Mouse (Mus musculus) megakaryocyte-erythroid progenitor cell, adult 5-6 weeks (primary cell): Measurements from ENCODE around the gene Vps33a. TPM values are rescaled to one million over a fixed set of nuclear protein-coding genes. Genes with fewer than 3 reads are reported as not detected.
"Not testable (repeated sequence)": the region's sequence is repeated elsewhere in the genome, so short reads cannot be mapped to it uniquely, and the experiment has no call there.

Source experiments
- ATAC-seq: replicated peaks from 2 replicates; pipeline ENCODE4 v1.8.0; 2016; ENCODE audit warnings: mild to moderate bottlenecking, inconsistent platforms; ENCODE audit not compliant: severe bottlenecking, poor library complexity, low FRiP score, low TSS enrichment
- total RNA-seq, 2 experiments: library from RNA; stranded (forward) in 1 of 2; stranded (reverse) in 1 of 2; fragments of 200-1000, 215-1000 nt in 1 of 2; fragments of >200 nt in 1 of 2; fragmentation: Nextera tagmentation in 1 of 2; gene quantifications; 2 replicates each; pipeline ENCODE4 v1.2.3; 2014 to 2017

Gene Vps33a
- total RNA-seq, 2 experiments from 2014 or later = 31.6 to 35.7 TPM

GRCm38 (mm10) chr5:123525916-123526495 lies 46.8 kb downstream of the Vps33a start:
- no peak for ATAC-seq

DNA sequence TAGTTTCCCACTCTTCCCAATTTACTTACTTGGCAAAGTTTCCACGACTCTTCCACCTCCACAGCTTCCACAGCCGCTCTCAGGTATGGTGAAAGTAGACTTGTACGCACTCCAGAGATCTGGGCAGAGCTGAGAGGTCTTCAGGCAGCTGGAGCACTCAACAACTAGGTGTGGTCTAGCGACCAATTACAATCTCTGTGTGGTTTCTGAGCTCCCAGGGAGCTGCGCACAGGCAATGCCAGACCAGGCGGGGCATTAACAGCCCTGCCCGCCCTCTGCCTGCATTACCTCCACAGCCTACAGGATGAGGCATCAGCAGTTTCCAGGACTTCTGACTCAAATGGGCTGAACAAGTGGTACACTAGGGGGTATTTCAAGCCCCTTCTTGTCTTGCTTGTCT lies 47.6 kb downstream of the Vps33a start, which contains the start of gene Gm49027:
Gene Gm49027 (minus strand): TSS at position 208 of the 400 bp plus-strand sequence.
- peak; percentile 63 for ATAC-seq

- peak; percentile 72 for ATAC-seq
Observed at GRCm38 (mm10) chr5:123524393-123524750, 48.5 kb downstream of the Vps33a start.

GRCm38 (mm10) chr5:123523692-123524392 lies 49.0 kb downstream of the Vps33a start, which contains the start of gene Diablo:
Gene Diablo, minus strand, starts transcription at chr5:123524176.
- peak; percentile 90 for ATAC-seq

DNA sequence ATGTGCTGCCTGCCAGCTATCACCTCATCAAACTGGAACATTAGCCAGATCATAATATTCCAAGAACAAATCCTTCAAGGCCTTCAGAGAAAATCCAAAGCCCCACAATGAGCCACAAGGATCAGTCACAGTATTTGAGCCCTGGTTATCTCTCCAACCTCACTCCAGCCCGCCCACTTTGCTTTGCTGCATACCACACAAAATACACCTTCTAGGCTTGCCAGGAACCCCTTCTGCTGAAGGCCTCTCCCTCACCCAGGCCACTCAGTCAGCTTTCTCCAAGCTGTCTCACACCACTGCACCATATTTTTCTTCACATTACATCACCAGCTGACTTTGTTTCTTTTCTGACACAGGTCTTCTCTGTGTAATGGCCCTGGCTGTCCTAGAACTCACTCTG lies 50.7 kb downstream of the Vps33a start:
- no peak for ATAC-seq

DNA sequence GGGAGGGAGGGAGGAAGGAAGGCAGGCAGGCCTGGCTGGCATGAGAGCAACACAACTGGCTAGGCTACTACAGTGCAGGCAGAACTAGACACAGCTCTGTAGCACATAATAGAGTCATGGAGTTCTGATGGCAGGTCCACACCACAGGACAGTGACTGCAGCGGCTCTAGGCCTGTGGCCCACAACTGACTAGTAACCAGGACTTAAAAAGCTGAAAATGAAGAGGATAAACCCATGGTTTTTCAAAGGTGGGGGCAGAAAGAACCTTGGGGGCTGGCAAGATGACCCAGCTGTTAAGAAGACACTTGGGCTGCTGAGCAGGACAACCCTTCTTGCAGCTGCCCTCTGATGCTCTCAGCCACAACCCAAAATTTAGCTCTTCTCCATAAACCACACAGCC lies 51.2 kb downstream of the Vps33a start:
- ATAC-seq = no peak

GRCm38 (mm10) chr5:123520666-123521065 lies 52.2 kb downstream of the Vps33a start:
- ATAC-seq = no peak

GRCm38 (mm10) chr5:123514871-123515270 lies 58.0 kb downstream of the Vps33a start:
- ATAC-seq = no peak

DNA sequence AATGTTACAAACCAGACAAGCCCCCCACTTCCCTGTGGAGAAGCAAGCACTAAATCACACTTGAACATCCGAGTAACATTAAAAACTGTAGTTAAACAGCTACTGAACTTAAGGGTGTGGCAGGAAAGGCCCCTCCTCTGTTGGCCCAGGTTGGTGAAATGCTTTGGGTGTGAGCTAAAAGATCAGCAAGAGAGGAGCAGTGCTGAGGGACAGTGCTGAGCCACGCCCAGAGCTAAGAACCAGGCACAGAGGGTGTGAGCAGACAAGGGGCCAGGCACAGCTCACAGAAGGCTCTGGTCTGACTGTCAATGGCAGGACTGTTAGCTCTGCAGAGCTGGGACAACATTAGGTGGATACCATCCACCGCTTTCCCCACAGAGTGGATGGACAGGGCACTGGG lies 60.7 kb downstream of the Vps33a start:
- peak; percentile 85 for ATAC-seq

DNA sequence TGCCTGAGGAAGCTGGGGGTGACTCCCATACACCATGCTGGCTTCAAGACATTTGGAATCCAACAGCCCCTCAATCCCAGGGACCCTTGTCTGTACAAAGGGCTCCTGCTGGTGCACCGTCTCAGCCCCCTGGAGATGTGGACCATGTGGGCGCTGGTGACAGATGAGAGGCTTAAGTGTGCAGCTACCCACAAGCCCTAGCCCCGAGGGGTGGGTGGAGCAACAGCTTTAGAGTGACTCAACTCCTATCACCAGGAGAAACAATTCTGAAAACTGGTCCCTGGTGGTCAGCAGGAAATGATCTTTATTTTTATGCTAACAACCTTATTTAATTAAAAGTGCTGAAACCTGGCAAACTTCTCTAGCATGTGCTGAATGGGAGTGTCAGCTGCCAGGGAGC lies 61.4 kb downstream of the Vps33a start:
- ATAC-seq = not testable (repeated sequence)

DNA sequence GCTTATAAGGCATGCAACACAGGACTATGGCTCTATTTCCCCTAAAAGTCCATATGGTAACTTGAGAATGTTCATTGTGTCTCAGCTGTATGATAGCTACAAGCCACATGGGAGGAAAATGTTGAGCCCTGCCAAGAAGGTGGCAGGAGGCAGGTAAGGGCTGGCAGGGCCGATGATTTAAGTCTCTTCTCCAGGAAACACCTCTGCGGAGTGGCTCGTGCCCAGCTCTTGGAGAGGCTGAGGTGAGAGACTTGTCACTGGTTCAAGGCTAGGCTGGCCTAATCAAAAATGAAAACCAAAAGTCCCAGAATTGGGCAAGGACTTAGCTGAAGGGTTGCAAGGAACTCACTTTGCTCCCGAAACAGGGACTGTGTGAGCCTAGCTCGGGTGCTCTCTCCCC lies 62.7 kb downstream of the Vps33a start, which contains the start of gene B3gnt4:
Gene B3gnt4 (plus strand): TSS at position 301 of the 400 bp plus-strand sequence.
- ATAC-seq = no peak

- no peak for ATAC-seq
Observed at GRCm38 (mm10) chr5:123508921-123509320, 63.9 kb downstream of the Vps33a start.

DNA sequence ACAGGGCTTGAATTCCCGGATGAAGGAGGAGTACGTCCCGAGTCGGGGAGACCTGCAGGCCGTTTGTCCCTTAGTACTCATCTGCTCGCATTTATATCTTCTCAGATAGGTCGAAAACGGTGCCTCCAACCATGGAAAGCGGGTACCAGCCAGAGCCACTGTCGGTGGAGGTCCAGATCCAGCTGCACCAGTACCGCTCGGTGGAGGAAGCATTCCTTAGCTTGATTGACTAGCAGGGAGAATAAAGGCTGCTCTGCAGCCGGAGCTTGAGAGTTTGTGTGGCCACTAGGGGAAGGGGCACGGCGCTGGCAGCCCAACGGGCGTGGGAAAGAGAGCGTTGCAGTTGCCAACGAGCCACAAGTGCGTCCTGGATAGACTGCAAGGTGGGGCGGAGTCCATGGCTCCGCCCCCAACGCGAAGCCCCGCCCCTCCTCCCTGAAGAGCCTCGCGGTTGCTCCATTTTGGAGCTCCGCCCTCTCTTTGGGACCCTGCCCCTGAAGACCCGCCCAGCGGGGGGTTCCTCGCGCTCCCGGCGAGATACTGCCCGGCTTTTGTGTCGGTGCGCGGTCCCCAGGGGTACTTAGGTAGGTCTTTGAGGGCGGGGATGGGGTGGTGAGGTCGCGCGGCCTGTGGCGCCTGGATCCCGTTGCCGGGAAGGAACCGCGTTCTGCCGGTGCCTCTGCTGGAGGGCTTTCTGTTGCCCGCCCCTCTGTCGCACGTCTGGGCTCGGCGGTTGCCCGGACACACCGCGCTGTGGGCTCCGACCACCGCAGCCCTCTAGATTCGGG lies 64.7 kb downstream of the Vps33a start:
- ATAC-seq = peak; percentile 83

- ATAC-seq = no peak
Observed at GRCm38 (mm10) chr5:123501973-123502372, 70.9 kb downstream of the Vps33a start.

DNA sequence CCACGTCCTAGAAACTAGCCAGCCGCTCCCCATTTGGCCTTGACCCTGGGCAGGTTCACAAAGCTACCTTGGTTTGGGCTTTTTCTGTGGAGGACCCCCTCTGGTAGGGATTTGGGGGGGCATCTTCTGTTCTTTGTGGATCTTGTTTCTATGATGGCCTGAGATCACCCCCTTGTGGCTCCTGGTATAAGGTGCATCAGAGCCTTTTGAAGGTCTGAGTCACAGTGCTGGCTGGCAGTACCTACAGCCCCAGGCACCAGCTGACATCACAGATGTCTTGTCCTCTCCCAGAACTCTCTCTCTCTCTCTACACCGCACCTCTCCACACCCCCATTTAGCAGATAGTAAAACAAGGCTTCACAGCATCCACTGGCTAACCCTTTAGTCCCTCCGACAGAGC lies 73.1 kb downstream of the Vps33a start:
- 0 out of 2 replicates have a peak, but pooled peaks have one; percentile 47 for ATAC-seq

DNA sequence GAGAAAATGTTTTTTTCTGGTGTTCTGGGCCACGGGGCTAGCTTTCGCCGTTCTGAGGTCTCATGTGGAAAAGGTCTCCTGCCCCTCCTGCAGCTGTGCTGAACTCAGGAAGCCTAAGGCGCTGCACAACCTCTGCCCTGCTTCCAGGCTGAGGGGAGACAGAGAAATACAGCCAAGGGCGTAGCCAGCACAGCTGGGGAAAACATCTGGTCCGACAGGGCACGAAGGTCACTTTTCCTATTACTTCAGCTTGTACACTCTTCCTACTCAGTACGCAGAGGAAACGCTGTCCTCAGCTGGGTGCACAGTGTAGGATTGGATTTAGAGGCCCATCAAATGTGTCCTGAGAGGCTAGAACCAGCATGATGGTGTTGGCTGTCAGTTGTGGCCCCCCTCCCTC lies 82.9 kb downstream of the Vps33a start:
- no peak for ATAC-seq

DNA sequence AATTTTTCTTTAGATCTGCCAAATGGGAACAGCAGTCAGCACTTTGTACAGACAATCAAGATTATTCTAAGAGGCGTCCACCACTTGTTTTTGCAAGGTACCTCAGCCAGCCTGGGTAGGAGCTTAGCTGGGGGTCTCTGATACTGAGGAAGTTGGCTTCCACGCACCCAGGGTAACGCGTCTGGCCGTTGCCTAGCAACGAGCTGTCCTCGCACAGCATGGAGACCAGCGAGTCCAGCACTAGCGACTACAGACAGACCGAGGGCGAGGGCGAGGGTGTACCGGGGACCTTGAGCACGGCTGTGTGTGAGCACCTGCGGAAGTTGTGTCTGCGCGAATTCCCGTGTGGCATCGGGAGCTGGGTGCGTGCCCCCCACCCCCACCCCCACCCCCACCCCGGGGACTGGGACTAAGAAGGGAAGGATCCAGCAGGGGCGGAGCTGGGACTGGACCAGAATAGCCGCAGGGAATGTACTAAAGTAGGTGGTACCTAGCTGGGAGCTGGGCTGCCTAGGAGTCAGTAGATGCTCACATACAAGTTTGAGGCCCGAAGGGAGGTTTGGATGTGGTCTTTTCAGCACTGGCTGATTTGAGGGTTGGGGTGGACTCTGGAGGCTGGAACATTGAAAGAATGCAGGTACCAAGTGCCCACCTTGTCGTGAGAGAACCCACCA lies 83.6 kb downstream of the Vps33a start, which contains the start of the genes Lrrc43 and Il31:
Gene Lrrc43 (plus strand): TSS at position 194 of the 674 bp plus-strand sequence.
Gene Il31 (minus strand): TSS at position 378 of the 674 bp plus-strand sequence.
- no peak for ATAC-seq

- ATAC-seq = no peak
Observed at GRCm38 (mm10) chr5:123487659-123488395, 85.0 kb downstream of the Vps33a start.
